Mouse (Mus musculus) megakaryocyte, embryonic 14.5 days (primary cell): ENCODE data around the gene Appbp2. TPM values are rescaled to one million over a fixed set of nuclear protein-coding genes. Genes with fewer than 3 reads are reported as not detected.

Experiments used
- H3K27me3 ChIP-seq: replicated peaks from 2 replicates; pipeline ENCODE3; 2012; ENCODE audit warnings: inconsistent platforms
- H3K36me3 ChIP-seq: replicated peaks from 2 replicates; pipeline ENCODE3; 2012; ENCODE audit warnings: low read length, inconsistent platforms, mixed read lengths
- H3K4me1 ChIP-seq: 2 replicates; pipeline ENCODE4 v1.6.1; 2012; ENCODE audit warnings: inconsistent platforms
- H3K4me3 ChIP-seq: replicated peaks from 2 replicates; pipeline ENCODE3; 2012; ENCODE audit warnings: moderate library complexity, mild to moderate bottlenecking, inconsistent platforms
- H3K9me3 ChIP-seq: 2 replicates; pipeline ENCODE4 v1.6.1; 2012; ENCODE audit warnings: inconsistent platforms
- FLI1 ChIP-seq: IDR thresholded peaks from 2 replicates; pipeline ENCODE4 v1.6.1; 2012; ENCODE audit warnings: low read length, inconsistent platforms, mixed read lengths
- GATA1 ChIP-seq: IDR thresholded peaks from 3 replicates; pipeline ENCODE4 v1.6.1; 2012; ENCODE audit warnings: mixed read lengths, low read length, inconsistent platforms, borderline replicate concordance
- polyA plus RNA-seq: library from polyadenylated mRNA; stranded (reverse); fragments of >175 nt; gene quantifications from 2 replicates; pipeline ENCODE4 v1.2.3, GENCODE M21; 2012; ENCODE audit warnings: low replicate concordance; ENCODE audit not compliant: insufficient read depth

Gene Appbp2
- polyA plus RNA-seq, 1 experiment = 1.4 TPM

DNA sequence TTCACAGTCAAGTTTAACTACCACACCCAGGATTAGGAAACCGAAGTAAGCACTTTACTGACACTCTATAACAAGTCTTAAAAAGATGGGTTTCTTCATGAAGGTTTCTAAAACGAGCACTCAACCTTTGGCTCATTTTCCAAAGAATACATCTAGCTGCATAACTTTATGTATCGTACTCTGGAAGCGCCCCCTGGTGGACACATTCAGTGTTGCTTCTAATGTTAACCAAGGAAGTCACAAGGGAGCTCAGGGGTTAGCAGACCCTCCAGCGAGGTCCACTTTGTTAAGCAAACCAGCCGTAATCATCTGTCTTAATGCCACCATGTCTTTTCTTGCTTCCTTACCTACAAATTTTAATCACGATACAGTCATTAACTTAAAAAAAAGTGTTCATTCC lies 26.3 kb upstream of the Appbp2 start:
- Histone ChIP-seq H3K9me3 (no peaks in the 10 kb centered on the region), H3K27me3 (peaks cover 2% of the 10 kb centered on the region), H3K36me3 (no peaks in the 10 kb centered on the region), H3K4me3 (no peak overlapping the region), H3K4me1 (peaks cover 14% of the 10 kb centered on the region)
- TF ChIP-seq GATA1 = no peak
- no peak for TF ChIP-seq FLI1

- peaks cover 6% of the 10 kb centered on the region for H3K4me1 ChIP-seq
- H3K4me3 ChIP-seq = no peak overlapping the region
- peaks cover 2% of the 10 kb centered on the region for H3K27me3 ChIP-seq
- H3K9me3 ChIP-seq = no peaks in the 10 kb centered on the region
- no peaks in the 10 kb centered on the region for H3K36me3 ChIP-seq
- no peak for TF ChIP-seq GATA1
- no peak for TF ChIP-seq FLI1
These were observed 24.0 kb upstream of the Appbp2 start for GRCm38 (mm10) chr11:85258966-85259365.

DNA sequence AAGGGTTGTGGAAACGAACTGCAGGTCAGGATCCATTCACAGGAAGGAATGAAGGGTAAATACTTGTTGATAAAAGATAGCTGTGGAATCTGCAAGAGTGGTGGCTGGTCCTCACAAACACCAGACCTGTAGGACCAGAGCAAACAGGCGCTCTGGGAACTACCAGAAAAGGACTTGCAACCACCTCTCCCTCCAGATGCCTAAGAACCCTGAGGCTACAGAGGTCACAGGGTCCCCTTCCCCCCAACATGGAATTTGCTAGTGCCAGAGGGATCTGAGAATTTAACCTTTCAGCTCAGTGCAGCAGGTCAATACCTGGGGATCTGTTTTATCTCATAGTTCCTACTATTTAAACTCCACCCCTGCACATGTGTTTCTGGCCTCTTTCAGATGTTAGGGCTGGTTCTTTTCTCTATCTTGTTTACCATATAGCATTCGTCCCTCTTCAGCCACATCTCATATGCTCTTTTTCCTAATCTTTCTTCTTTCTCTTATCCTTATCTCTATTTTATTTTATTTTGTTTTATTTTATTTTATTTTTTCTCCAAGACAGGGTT lies 20.6 kb upstream of the Appbp2 start:
- no peaks in the 10 kb centered on the region for H3K9me3 ChIP-seq
- H3K4me3 ChIP-seq = no peak overlapping the region
- H3K27me3 ChIP-seq = peaks cover 2% of the 10 kb centered on the region
- H3K36me3 ChIP-seq = no peaks in the 10 kb centered on the region
- no peak for TF ChIP-seq GATA1
- no peak for TF ChIP-seq FLI1
- peaks cover 9% of the 10 kb centered on the region for H3K4me1 ChIP-seq

GRCm38 (mm10) chr11:85253641-85254040 lies 18.7 kb upstream of the Appbp2 start:
- no peaks in the 10 kb centered on the region for H3K27me3 ChIP-seq
- no peak for TF ChIP-seq FLI1
- TF ChIP-seq GATA1 = no peak
- H3K36me3 ChIP-seq = no peaks in the 10 kb centered on the region
- no peaks in the 10 kb centered on the region for H3K9me3 ChIP-seq
- H3K4me3 ChIP-seq = no peak overlapping the region
- peaks cover 17% of the 10 kb centered on the region for H3K4me1 ChIP-seq

GRCm38 (mm10) chr11:85253006-85253405 lies 18.1 kb upstream of the Appbp2 start:
- H3K4me1 ChIP-seq = peaks cover 21% of the 10 kb centered on the region
- no peaks in the 10 kb centered on the region for H3K27me3 ChIP-seq
- H3K4me3 ChIP-seq = no peak overlapping the region
- H3K36me3 ChIP-seq = no peaks in the 10 kb centered on the region
- TF ChIP-seq FLI1 = no peak
- TF ChIP-seq GATA1 = no peak
- H3K9me3 ChIP-seq = no peaks in the 10 kb centered on the region

GRCm38 (mm10) chr11:85251955-85252354 lies 17.0 kb upstream of the Appbp2 start:
- no peaks in the 10 kb centered on the region for H3K9me3 ChIP-seq
- no peak overlapping the region for H3K4me3 ChIP-seq
- no peaks in the 10 kb centered on the region for H3K27me3 ChIP-seq
- TF ChIP-seq GATA1 = no peak
- TF ChIP-seq FLI1 = no peak
- H3K4me1 ChIP-seq = peaks cover 24% of the 10 kb centered on the region
- no peaks in the 10 kb centered on the region for H3K36me3 ChIP-seq

DNA sequence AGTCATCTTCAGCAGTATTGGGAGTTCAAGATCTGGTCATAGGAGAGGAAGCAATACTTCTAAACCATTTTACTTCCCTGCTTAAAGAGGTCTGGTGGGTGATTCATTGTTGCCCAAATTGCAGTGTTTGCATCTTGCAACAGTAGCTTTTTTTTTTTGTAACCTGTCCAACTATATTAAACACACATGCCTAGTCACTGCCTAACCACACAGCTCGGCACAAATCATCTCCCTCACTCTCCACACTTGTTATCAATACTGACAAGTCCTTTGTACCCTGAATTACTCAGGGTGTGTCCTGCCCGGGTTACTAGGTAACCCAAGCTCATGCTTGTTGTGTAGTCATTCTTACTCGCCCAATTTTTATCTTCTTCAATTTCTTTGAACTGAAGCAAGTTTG lies 15.5 kb upstream of the Appbp2 start:
- Histone ChIP-seq H3K4me1 (peaks cover 24% of the 10 kb centered on the region), H3K9me3 (no peaks in the 10 kb centered on the region), H3K27me3 (no peaks in the 10 kb centered on the region), H3K36me3 (no peaks in the 10 kb centered on the region), H3K4me3 (no peak overlapping the region)
- no peak for TF ChIP-seq FLI1
- TF ChIP-seq GATA1 = no peak

DNA sequence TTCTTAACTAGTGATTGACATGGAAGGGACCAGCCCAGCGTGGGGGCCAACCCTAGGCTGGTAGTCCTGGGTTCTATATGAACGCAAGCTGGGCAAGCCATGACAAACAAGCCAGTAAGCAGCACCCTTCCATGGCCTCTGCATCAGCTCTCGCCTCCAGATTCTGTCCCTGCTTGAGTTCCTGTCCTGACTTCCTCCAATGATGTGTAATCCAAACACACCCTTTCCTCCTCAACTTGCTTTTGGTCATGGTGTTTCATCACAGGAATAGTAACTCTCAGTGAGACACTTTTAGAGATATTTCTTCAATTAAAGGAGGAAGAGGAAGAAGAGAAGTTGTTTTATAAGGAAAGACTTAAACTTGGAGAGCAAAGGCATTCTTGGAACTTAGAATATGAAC lies 14.4 kb upstream of the Appbp2 start:
- Histone ChIP-seq H3K4me1 (peaks cover 27% of the 10 kb centered on the region), H3K4me3 (no peak overlapping the region), H3K9me3 (no peaks in the 10 kb centered on the region), H3K36me3 (no peaks in the 10 kb centered on the region), H3K27me3 (no peaks in the 10 kb centered on the region)
- TF ChIP-seq FLI1 (no peak), GATA1 (no peak)

DNA sequence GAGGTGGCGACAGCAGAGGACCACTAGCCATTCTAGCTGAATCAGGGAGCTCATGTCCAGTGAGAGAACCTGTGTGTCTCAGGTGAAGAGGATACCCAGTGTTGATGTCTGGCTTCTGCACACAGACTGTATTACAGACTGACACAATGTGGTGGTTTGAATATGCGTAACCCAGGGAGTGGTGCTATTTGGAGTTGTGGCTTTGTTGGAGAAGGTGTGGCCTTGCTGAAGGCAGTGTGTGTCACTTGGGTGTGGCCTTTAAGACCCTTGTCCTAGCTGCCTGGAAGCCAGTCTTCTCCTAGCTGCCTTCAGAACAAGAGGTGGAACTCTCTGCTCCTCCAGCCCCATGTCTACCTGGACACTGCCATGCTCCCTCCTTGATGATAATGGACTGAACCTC lies 13.2 kb upstream of the Appbp2 start:
- Histone ChIP-seq H3K9me3 (no peaks in the 10 kb centered on the region), H3K4me1 (peaks cover 32% of the 10 kb centered on the region), H3K4me3 (no peak overlapping the region), H3K36me3 (no peaks in the 10 kb centered on the region), H3K27me3 (no peaks in the 10 kb centered on the region)
- TF ChIP-seq FLI1 (no peak), GATA1 (no peak)

GRCm38 (mm10) chr11:85241226-85241625 lies 6.3 kb upstream of the Appbp2 start:
- Histone ChIP-seq H3K27me3 (no peaks in the 10 kb centered on the region), H3K9me3 (no peaks in the 10 kb centered on the region), H3K4me1 (peaks cover 12% of the 10 kb centered on the region), H3K4me3 (no peak overlapping the region), H3K36me3 (peaks cover 31% of the 10 kb centered on the region)
- TF ChIP-seq GATA1 = no peak
- no peak for TF ChIP-seq FLI1

DNA sequence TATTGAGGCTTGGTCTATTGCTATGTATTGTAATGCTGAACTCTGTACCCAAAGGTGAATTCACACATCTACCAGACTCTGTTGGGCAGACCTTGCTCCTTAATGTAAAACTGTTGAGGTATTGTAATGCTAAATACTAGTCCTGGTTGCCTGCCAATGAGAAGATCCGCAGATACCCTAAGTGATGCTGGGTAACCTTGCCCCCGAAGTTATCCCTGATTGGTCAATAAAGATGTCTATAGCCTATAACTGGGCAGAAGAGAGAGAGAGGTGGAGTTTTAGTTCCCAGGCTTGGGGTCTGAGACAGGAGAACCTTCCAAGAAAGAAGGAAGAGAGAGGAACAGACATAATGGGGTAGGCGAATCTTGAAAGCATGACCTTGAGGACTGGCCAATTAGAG lies 5.3 kb upstream of the Appbp2 start:
- H3K4me3 ChIP-seq = no peak overlapping the region
- peaks cover 17% of the 10 kb centered on the region for H3K4me1 ChIP-seq
- peaks cover 31% of the 10 kb centered on the region for H3K36me3 ChIP-seq
- H3K9me3 ChIP-seq = no peaks in the 10 kb centered on the region
- H3K27me3 ChIP-seq = no peaks in the 10 kb centered on the region
- TF ChIP-seq FLI1 (no peak), GATA1 (no peak)
